Mouse (Mus musculus): ENCODE results near the gene Tbc1d5.
"Not testable (repeated sequence)": the region's sequence is repeated elsewhere in the genome, so short reads cannot be mapped to it uniquely, and the experiment has no call there.

The Tbc1d5 gene

DNA sequence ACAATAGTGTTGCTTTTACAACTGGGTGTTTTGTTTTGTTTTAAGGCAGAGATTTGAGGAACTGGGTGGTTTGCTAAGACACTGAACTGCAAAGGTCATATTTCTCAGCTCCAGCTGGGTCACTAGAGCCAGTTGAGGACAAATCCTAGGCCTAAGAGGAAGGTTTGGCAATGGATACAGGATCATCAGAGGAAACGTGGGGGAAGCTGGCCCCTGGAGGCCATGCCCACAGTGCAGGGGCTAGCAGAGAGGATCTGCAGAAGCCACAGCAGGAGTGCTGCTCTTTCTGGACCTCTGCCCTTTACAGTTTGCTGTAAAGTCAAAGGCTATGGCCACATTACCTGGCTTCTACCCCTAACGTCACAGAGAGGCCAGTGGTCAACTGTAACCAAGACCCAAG lies 428.3 kb downstream of the Tbc1d5 start:
- no peak for DNase-seq (ENCODE audit: low spot score in 2 of 2)

DNA sequence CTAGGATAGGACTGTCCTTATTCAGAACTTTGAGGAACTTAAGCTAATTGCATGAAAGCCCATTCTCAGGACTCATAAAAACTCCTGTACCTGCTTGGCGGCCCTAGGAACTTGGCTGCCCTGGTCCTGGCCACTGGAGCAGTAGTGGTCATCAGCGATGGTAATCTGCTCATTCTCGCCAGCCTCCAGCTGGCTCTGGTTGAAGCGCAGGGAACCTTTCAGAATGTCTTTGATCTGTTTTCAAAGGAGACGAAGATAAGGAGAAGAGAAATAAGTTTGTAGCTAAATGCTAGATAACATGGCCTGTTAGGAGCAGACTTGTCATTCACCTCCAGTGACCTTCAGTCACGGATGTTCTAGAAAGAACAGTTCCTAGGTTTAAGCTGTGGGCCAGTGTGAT lies 437.8 kb downstream of the Tbc1d5 start:
- no peak for DNase-seq (ENCODE audit: low spot score in 2 of 2)

DNA sequence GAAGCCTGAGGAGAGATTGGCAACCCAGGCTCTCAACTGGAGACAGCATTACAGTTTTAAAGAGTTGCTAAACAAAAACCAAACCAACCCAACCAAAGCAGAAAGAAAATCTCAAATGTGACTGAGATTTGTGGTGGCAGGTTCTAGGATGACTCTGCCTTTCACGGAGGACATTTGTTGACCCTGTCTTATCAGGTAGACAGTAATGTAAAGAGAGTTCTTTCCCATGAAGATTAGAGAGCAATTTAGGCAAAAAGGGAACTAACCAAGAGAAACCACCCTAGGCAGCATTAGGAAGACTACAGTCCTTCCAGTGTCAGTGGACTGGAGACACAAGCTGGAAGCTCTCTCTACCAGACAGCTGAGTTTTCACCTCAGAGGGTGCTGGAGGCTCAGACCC lies 438.3 kb downstream of the Tbc1d5 start:
- DNase-seq (ENCODE audit: low spot score in 2 of 2): no peak

DNA sequence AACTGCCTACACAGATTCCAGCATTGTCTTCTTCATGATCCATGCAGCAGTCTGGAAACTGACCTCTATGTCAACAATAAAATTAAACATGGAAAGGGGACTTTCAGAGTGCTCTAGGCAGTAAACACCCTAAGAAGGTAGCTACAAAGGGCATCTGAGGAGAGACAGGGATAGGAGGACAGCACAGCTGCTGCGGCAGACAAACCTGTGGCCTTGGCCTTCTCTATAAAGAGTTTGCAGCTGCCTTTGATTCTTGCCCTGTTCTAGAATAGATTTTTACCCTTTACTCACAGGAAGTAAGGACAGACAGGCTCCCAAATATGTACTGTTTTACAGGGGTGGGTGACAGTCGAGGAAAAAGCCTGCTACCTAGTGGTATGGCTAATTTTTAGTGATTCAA lies 440.7 kb downstream of the Tbc1d5 start:
- no peak for DNase-seq (ENCODE audit: low spot score in 2 of 2)

DNA sequence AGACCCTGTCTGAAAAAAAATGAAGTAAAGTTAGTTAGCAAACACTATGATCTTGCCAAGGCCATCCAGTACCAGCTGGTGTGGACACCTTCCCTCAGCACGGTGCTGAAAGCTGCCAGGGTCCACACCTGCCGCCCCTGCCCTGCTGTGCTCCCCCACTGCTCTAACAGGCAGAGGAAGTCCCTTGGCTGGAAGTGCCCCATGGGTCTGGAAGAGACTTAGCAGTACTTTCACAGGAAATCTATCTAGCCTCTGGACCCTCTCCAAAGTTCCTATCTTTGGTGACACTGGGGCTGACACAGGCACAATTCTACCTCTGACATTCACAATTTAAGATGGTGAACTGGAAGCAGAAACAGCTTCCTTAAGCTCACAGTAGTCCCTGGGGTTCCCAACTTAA lies 442.1 kb downstream of the Tbc1d5 start:
- no peak for DNase-seq (ENCODE audit: low spot score in 2 of 2)

DNA sequence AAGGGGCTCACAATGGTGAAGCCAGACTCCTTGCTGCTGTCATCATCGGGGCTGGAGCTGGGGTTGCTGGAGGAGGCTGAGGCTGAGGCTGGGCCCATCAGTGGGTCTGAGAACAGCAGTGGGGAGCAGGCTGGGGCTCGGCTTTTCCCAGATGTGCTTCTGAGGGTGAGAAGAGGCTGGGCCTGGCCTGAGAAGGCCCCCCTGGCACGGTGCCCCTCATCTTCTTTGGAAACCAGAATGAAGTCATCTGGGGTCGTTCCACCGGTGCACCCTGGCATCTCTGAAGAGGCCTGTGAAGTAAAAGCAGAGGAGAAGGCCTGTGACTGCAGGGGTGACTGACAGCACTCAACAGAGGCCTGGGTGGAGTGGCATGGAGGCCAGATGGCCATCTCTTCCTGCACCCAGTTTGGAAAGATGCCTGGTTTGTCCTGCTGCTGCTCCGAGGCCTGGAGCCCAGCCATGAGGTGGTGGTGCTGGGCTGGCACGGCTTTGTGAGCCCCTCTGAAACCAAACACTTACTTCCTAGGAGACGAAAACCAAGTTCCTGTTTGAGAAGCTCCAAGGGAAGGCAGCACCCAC lies 443.1 kb downstream of the Tbc1d5 start:
- DNase-seq (ENCODE audit: low spot score in 2 of 2): no peak

DNA sequence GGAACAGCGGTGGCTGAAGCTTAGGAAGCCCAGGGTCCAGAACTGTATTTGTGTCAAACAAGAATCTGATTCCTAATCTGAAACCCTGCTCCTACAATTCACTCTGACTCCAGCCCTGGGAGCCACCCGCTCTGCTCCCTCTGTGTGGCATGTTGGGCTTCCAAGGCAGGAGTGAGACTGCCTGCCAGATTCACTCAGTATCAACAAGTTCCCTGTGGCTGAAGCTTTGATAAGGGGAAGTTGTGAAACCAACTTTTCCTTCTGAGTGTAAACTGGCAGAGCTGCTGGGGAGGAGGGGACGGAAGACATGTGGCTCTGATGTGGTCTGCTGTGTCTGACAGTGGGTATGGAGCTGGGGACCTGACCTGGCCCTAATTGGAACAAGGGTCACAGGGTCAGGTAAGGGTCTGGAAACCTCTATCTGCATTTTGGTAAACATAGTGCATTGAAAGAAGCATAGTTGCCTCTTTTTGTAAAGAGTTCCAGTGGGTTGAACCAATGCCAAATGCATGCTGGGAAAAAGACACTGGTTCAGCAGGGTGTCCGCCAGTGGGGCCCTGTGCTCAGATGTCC lies 443.7 kb downstream of the Tbc1d5 start:
- no peak for DNase-seq (ENCODE audit: low spot score in 2 of 2)

DNA sequence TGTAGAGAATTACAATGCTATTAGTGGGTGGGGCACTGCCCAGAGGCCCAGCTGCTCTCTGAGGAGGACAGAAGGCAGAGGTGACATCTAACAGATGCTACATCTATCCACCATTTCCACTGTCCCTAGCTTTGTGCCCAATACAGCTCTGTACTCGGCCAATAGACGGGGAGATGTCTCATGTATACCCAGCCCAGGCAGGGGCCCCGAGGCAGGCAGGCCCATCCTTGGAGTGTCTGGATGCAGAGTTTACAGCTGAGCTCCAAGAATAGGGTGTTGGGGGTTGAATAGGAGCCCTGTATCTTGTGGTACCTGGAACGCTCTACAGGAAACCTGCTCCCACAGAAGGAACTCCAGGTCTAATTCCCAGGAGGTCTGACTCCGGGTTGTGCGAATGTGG lies 444.4 kb downstream of the Tbc1d5 start:
- no peak for DNase-seq (ENCODE audit: low spot score in 2 of 2)

DNA sequence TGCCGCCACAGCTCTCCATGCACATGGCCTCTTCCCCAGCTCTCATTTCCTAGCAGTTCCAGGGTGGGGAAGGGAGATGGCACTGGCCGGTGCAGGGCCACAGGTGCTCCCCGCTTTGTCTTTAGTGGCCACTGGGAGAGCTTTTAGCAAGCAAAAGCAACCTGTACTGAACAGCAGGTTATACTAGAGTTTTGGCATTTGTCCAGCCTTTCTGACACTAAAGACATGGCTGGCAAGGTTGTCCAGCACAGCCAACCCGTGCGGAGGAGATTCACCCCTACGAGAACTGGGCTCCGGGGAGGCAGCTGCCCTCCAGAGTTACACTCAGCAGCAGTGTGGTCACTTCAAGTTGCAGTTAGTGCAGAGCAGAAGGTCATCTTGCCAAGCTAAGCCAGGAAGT lies 445.8 kb downstream of the Tbc1d5 start:
- DNase-seq (ENCODE audit: low spot score in 2 of 2): no peak

DNA sequence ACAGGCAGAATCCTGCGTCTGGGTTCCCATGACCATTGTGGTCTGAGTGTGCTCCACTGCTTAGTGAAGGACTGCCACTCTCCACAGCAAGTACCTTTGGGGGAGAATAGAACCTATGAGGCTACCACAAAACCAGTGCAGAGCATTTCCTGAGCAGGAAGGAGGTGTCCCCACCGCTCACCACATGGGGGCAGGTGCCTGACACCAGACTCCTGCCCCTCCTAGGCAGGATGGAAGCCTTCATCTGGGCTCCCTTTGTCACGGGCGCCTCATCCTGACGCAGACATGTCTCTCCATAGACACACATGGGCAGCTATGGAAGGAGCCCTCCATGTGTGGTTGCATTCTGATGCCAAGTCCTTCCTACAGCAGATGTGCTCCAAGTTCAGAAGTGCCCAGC lies 447.3 kb downstream of the Tbc1d5 start:
- no peak for DNase-seq (ENCODE audit: low spot score in 2 of 2)

DNA sequence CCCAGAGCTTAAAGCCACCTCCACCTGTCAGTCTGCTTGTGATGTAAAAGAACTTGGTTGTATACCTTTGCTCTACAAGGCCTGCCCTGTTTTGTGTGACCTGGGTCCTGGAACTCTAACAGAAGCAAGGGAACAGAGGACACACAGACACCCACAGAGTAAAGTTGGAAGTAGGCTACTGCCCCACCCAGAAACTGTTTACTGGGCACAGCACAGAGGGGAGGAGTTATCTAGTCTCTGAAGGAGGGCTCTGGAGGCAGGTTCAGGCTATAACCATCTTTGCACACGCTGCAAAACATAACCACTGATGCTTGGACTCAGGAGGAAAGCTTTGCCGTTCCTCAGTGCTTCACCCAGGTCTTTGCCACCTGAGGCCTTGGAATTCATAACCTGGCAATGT lies 448.3 kb downstream of the Tbc1d5 start:
- no peak for DNase-seq (ENCODE audit: low spot score in 2 of 2)

DNA sequence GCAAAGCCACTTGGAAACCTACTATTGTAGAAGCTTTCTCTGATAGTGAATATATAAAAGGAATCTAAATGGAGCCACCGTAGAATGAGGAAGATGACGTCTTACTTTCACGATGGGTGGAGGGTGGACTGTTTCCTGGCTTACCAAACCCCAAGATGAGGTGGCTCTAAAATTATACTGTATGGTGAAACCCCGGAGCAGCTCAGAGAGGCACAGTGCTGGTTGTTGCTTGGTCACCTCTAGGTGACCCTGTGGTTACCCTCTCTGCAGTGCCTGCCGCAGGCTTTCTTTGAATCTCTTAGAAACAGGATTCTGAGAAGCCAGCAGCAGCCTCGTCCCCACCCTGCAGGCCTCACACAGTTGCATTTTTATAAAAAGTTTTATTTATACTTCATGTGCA lies 449.6 kb downstream of the Tbc1d5 start:
- no peak for DNase-seq (ENCODE audit: low spot score in 2 of 2)

DNA sequence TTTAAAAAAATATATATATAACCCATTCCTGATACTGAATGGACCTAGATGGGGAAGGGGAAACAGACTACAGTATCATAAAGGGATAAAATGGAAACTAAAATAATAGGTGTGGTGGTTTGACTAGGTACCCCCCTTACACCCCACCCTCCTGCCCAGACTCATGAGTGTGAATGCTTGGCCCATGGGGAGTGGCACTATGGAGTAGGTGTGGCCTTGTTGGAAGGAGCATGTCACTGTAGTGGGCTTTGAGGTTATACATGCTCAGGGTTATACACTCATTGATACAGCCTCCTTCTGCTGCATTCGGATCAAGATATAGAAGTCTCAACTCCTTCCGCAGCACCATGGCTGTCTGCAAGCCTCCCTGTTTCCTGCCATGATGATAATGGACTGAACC lies 450.1 kb downstream of the Tbc1d5 start:
- DNase-seq (ENCODE audit: low spot score in 2 of 2): no peak

DNA sequence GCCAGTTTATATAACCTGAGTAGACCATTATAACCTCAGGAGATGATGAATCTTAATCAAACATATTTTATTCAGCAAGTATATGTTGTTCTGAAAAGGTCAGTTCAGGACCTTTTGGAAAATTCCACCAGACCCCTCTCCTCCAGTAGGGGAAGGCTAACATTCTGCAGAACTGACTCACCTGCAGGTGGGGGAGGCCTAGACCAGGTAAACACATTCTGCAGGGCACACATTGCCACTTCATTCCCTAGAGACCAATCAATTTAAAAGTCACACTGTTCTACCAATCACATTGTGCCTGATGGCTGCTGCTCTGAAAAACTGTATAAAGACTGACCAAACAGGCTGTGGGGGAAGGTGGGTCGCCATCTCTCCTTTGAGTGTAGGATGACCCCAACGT lies 452.9 kb downstream of the Tbc1d5 start:
- DNase-seq (ENCODE audit: low spot score in 2 of 2): no peak

DNA sequence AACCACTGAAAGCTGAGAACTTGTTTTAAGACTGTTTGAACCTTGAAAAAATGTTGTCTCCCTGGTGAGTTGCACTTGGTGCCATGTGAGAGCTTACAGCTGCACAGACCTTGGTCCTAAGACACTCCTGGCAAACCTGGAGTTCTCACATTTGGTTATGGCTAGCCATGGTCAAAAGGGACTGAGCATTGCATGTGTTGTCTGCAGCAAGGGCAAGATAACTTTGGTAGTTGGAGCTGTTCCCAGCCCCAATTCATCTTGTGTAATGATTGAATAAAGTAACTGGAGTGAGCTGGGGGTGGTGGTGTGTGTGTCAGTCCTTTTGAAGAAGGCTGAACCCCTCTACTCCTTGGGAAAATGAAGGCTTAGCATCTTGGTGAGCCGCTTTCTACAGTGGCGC lies 454.8 kb downstream of the Tbc1d5 start:
- DNase-seq (ENCODE audit: low spot score in 2 of 2): no peak

DNA sequence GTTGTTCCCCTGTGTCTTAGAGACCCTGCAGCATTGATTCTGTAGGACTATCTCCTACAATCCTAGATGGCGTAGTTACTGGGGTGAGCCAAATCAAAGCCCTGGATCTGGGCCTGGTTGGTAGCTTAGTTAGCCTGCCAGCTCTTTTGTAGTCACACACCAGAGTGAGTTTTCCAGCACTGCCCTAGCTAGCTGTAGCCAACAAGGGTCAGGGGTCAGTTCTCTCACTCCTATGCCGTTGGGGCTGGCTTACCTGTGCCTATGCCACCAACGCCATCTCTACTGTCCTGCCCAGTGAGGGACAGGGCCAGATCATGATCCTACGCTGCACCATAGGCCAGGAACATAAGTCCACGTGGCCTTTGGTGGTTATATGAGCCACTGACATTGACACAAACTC lies 461.6 kb downstream of the Tbc1d5 start:
- DNase-seq (ENCODE audit: low spot score in 2 of 2): no peak

DNA sequence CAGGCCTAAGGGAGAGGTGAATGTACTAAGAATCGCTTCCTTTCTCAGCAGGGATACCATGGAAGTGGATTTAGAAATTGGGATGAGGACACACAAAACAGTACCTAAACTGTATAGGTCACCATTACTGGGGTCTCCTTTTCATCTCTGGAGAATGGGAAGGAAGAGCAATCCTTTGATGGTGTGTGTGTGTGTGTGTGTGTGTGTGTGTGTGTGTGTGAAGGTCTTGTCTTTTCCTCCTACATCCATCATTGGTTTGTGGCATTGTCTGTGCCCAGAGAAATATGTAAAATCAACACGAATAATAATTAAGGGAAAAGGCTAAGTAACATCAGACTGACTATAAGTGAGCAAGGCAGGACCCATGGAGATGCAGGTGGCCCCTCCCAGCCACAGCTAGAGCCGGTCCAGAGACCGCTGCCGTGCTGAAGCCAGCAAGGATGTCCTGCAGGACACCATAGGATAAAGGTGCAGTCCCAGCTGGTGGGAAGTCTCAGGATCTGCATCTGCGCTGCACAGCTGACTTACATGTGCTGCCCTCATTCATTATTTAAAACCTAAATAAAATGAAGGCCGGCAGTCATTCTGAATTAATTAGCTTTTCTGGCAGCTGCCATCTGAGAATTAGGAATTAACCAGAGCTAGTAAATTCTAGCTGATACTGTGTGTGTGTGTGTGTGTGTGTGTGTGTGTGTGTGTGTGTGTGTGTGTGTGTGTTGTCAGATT lies 468.5 kb downstream of the Tbc1d5 start:
- DNase-seq (ENCODE audit: low spot score in 2 of 2): no peak

DNA sequence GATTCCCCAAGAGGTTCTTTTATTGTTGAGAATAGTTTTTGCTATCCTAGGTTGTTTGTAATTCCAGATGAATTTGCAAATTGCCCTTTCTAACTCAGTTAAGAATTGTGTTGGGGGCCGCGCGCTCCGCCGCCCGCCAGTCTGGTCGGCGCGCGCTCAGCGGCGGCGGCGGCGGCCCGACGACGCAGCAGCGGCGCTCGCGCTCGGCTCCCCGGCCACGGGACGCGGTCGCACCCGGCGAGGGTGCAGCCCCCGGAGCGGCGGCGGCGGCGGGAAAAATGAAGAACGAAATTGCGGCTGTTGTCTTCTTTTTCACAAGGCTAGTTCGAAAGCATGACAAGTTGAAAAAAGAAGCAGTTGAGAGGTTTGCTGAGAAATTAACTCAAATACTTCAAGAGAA lies 480.7 kb downstream of the Tbc1d5 start:
- DNase-seq (ENCODE audit: low spot score in 2 of 2): not testable (repeated sequence)

DNA sequence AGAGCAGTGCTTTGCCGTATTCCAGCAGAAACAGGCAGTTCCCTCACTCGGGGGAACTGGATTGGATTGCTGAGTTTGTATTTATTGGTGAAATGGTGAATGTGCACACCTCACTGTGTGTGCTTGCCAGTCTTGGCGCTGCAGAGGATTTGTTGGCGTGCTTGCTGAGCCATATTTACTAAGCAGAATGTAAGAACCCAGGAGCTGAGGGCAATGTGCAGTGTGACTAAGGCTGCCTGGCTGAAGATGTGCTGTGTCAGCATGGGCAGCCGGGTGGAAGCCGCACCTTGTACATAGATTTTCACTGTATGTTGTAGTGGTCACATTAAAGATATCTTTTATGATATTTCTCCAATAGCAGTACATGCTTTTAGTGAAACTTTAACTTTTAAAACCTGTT lies 491.0 kb downstream of the Tbc1d5 start:
- DNase-seq (ENCODE audit: low spot score in 2 of 2): no peak

DNA sequence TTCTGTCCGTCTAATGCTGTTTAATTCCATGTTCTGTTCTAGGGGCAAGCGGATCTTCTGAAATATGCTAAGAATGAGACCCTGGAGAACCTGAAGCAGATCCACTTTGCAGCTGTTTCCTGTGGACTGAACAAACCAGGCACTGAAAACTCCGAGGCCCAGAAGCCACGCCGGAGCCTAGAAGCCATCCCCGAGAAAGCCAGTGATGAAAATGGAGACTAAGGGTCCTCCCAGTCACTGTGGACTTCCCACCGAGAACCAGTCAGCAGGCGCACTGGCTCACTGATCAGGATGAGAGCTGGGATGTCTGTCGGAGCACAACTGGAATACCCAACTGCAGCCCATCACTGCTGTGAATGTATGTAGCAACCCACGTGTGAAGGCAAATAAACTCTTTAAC lies 491.5 kb downstream of the Tbc1d5 start:
- no peak for DNase-seq (ENCODE audit: low spot score in 2 of 2)

DNA sequence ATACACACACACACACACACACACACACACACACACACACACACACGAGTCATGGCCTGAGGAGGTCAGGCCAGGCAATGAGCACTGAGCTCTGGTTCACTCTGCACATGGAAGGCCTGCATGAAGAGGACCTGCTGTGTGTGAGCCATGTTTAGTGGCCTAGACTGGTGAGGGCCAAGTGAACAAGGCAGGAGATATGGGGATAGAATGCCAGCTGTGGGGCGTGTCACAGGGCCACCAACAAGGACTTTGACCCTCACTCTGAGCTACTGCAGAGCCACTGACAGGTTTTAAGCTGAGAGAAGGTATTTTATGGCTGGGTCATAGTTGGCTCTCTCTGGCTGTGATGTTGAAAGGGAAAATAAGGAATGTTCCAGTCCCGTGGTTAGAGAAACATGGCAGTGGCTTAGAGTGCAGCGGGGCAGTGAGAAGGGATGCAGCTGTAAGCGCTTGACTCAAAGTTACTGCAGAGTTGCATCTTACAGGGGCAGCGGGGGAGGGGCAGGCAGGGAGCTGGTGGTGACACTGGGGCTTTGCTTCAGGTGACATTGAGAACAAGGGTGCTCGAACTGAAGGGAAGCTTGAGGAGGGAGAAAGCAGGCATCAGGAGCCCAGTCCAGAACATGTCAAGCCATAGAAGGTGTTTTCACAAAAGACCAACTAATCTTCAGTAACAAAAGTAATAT lies 494.0 kb downstream of the Tbc1d5 start:
- DNase-seq (ENCODE audit: low spot score in 2 of 2): no peak
